Mouse (Mus musculus) heart, embryonic 14.5 days (tissue): ENCODE measurements around the gene Gpx6. TPM values are rescaled to one million over a fixed set of nuclear protein-coding genes. Genes with fewer than 3 reads are reported as not detected.
A peak's percentile ranks its signal among the peaks of the same experiment; 100 is the strongest.

Experiments used
- ATAC-seq: fragments of 200-750 bp; cut with Nextera tagmentation; 2 replicates; pipeline ENCODE4 v1.8.0; 2017; ENCODE audit warnings: low read depth, moderate TSS enrichment; ENCODE audit not compliant: insufficient number of reproducible peaks, insufficient read depth, low FRiP score
- H3K27ac ChIP-seq, 2 experiments: fragments of 200-500 bp in 1 of 2; fragments of 300-500 bp in 1 of 2; sonication (generic) in 1 of 2; replicated peaks in 1 of 2; 2 replicates each; pipeline ENCODE4 v1.5.1; 2012 to 2014; ENCODE audit warnings: low read depth in 2 of 2, low read length in 2 of 2, control low read depth in 1 of 2, mild to moderate bottlenecking in 1 of 2, mixed read lengths in 1 of 2; ENCODE audit not compliant: control insufficient read depth in 1 of 2, insufficient read depth in 1 of 2
- H3K27me3 ChIP-seq: fragments of 300-500 bp; sonication (generic); 2 replicates; pipeline ENCODE4 v1.6.1; 2014; ENCODE audit warnings: mild to moderate bottlenecking, low read length, control low read depth; ENCODE audit not compliant: control insufficient read depth, insufficient read depth
- H3K36me3 ChIP-seq: fragments of 300-500 bp; sonication (generic); 2 replicates; pipeline ENCODE4 v1.6.1; 2014; ENCODE audit warnings: mild to moderate bottlenecking, control low read depth, low read length, mixed read lengths; ENCODE audit not compliant: control insufficient read depth, insufficient read depth
- H3K4me1 ChIP-seq, 2 experiments: fragments of 200-500 bp in 1 of 2; fragments of 300-500 bp in 1 of 2; sonication (generic) in 1 of 2; 2 replicates each; pipeline ENCODE4 v1.6.1; 2012 to 2014; ENCODE audit warnings: low read length in 2 of 2, control low read depth in 1 of 2, mixed read lengths in 1 of 2; ENCODE audit not compliant: control insufficient read depth in 2 of 2, insufficient read depth in 2 of 2
- H3K4me2 ChIP-seq: fragments of 300-500 bp; sonication (generic); 2 replicates; pipeline ENCODE4 v1.6.1; 2014; ENCODE audit warnings: mild to moderate bottlenecking, low read length
- H3K4me3 ChIP-seq, 2 experiments: fragments of 200-500 bp in 1 of 2; fragments of 300-500 bp in 1 of 2; sonication (generic) in 1 of 2; 2 replicates each; pipeline ENCODE4 v1.5.1; 2012 to 2014; ENCODE audit warnings: low read length in 2 of 2, mild to moderate bottlenecking in 2 of 2, control low read depth in 1 of 2, low read depth in 1 of 2, moderate library complexity in 1 of 2; ENCODE audit not compliant: control insufficient read depth in 1 of 2, insufficient read depth in 1 of 2
- H3K9ac ChIP-seq: fragments of 300-500 bp; sonication (generic); 2 replicates; pipeline ENCODE4 v1.6.1; 2014; ENCODE audit warnings: mild to moderate bottlenecking, low read length
- H3K9me3 ChIP-seq: fragments of 300-500 bp; sonication (generic); 2 replicates; pipeline ENCODE4 v1.6.1; 2016; ENCODE audit warnings: low read length, control low read depth; ENCODE audit not compliant: control insufficient read depth
- WGBS: fragments of 180-500 bp; shearing (Covaris S2); extraction: QIAGEN DNeasy Blood & Tissue Kit; methylation state at CpG from one replicate; pipeline ENCODE4 v1.1.7; 2014; 5-methylcytosine and 5-hydroxymethylcytosine counted together
- polyA plus RNA-seq: library from polyadenylated mRNA; unstranded; fragments of >200 nt; fragmentation: Nextera tagmentation; extraction: Ambion mirVana; gene quantifications from 2 replicates; pipeline ENCODE4 v1.2.1, GENCODE M21; 2014

Gpx6 gene
- polyA plus RNA-seq, 1 experiment from 2014 or later, result not detected

- no peaks in the 10 kb centered on the region; the same call in 1 of the 2 replicates for H3K27me3 ChIP-seq
- H3K36me3 ChIP-seq, result no peaks in the 10 kb centered on the region
- peak overlapping the region; percentile 66 for H3K4me2 ChIP-seq
- H3K4me1 ChIP-seq, result peaks cover 0 to 2% of the 10 kb centered on the region in 2 experiments; a peak in 3 of 4 replicates
- H3K9ac ChIP-seq, result 0 out of 2 replicates have a peak overlapping the region, but pooled peaks have one; percentile 5
- 64% methylated on average over 6 of the region's 6 CpGs for WGBS
- no peak overlapping the region for H3K27ac ChIP-seq
- H3K4me3 ChIP-seq, result no peak overlapping the region
- no peaks in the 10 kb centered on the region for H3K9me3 ChIP-seq
- ATAC-seq, result no peak
These were observed 11.5 kb downstream of the Gpx6 start for GRCm38 (mm10) chr13:21323405-21323804.

GRCm38 (mm10) chr13:21326191-21326590 lies 14.3 kb downstream of the Gpx6 start:
- WGBS, result 5% methylated on average over 4 of the region's 4 CpGs
- Histone ChIP-seq H3K4me3 (peak overlapping the region in 1 of 2 experiments; percentile 47; a peak in 2 of 4 replicates), H3K4me1 (peaks cover 0 to 2% of the 10 kb centered on the region in 2 experiments; a peak in 3 of 4 replicates), H3K9me3 (no peaks in the 10 kb centered on the region), H3K36me3 (no peaks in the 10 kb centered on the region), H3K27ac (no peak overlapping the region), H3K4me2 (peak overlapping the region; percentile 75), H3K9ac (no peak overlapping the region), H3K27me3 (no peaks in the 10 kb centered on the region; the same call in 1 of the 2 replicates)
- no peak for ATAC-seq

- H3K4me2 ChIP-seq, result peak overlapping the region; percentile 75
- no peaks in the 10 kb centered on the region for H3K27me3 ChIP-seq
- 0 out of 2 replicates have a peak, but pooled peaks have one; percentile 31 for ATAC-seq
- peaks cover 0 to 2% of the 10 kb centered on the region in 2 experiments; a peak in 3 of 4 replicates for H3K4me1 ChIP-seq
- no peaks in the 10 kb centered on the region for H3K36me3 ChIP-seq
- no peaks in the 10 kb centered on the region for H3K9me3 ChIP-seq
- peak overlapping the region; percentile 47 to 83 for H3K4me3 ChIP-seq
- WGBS, result under 1% methylated on average over 24 of the region's 24 CpGs
- H3K27ac ChIP-seq, result peak overlapping the region in 1 of 2 experiments; percentile 61; a peak in 1 of 4 replicates
- peak overlapping the region; percentile 56 for H3K9ac ChIP-seq
These were observed 14.8 kb downstream of the Gpx6 start for GRCm38 (mm10) chr13:21326657-21327211.

- ATAC-seq, result no peak
- Histone ChIP-seq H3K9me3 (no peaks in the 10 kb centered on the region), H3K4me2 (peak overlapping the region; percentile 75), H3K4me3 (peak overlapping the region; percentile 47 to 83), H3K9ac (peak overlapping the region; percentile 56), H3K27ac (no peak overlapping the region), H3K27me3 (no peaks in the 10 kb centered on the region), H3K4me1 (peaks cover 0 to 2% of the 10 kb centered on the region in 2 experiments; a peak in 3 of 4 replicates), H3K36me3 (no peaks in the 10 kb centered on the region)
- WGBS, result 0% methylated on average over 9 of the region's 9 CpGs
These were observed 15.5 kb downstream of the Gpx6 start for GRCm38 (mm10) chr13:21327424-21327823.

- Histone ChIP-seq H3K27me3 (no peaks in the 10 kb centered on the region), H3K27ac (no peak within 1 kb of the TSS), H3K9me3 (no peaks in the 10 kb centered on the region), H3K4me1 (no peaks in the 10 kb centered on the region), H3K36me3 (no peaks in the 10 kb centered on the region), H3K9ac (no peak within 1 kb of the TSS), H3K4me3 (no peak within 1 kb of the TSS), H3K4me2 (no peak within 1 kb of the TSS)
- WGBS, result 84% methylated on average over 1 of the region's 1 CpGs
- no peak for ATAC-seq
These were observed 34.7 kb downstream of the Gpx6 start, which contains the start of gene Olfr1367 for GRCm38 (mm10) chr13:21346610-21347009. Gene Olfr1367 (plus strand): TSS chr13:21346910.

- ATAC-seq, result no peak
- no peaks in the 10 kb centered on the region for H3K4me1 ChIP-seq
- H3K9me3 ChIP-seq, result no peaks in the 10 kb centered on the region
- H3K4me2 ChIP-seq, result no peak overlapping the region
- no peaks in the 10 kb centered on the region for H3K36me3 ChIP-seq
- H3K9ac ChIP-seq, result no peak overlapping the region
- no peaks in the 10 kb centered on the region for H3K27me3 ChIP-seq
- H3K27ac ChIP-seq, result no peak overlapping the region
- no peak overlapping the region for H3K4me3 ChIP-seq
These were observed 38.7 kb downstream of the Gpx6 start for GRCm38 (mm10) chr13:21350593-21350992.

GRCm38 (mm10) chr13:21362621-21363248 lies 50.8 kb downstream of the Gpx6 start, which contains the start of gene Zscan12:
Gene Zscan12 (plus strand): TSS chr13:21362820.
- Histone ChIP-seq H3K4me1 (peaks cover 3 to 18% of the 10 kb centered on the region in 2 experiments), H3K4me3 (peak within 1 kb of the TSS; percentile 75 to 99), H3K27ac (peak within 1 kb of the TSS; percentile 85 to 90), H3K9me3 (no peaks in the 10 kb centered on the region), H3K9ac (peak within 1 kb of the TSS; percentile 88), H3K27me3 (no peaks in the 10 kb centered on the region), H3K4me2 (peak within 1 kb of the TSS; percentile 75), H3K36me3 (peaks cover 13% of the 10 kb centered on the region; the same call in 1 of the 2 replicates)
- 1% methylated on average over 29 of the region's 29 CpGs for WGBS
- peak; percentile 98 for ATAC-seq
